Mouse (Mus musculus) liver, adult (tissue): ENCODE results near the gene Zscan4-ps2.
"Not testable (repeated sequence)": the region's sequence is repeated elsewhere in the genome, so short reads cannot be mapped to it uniquely, and the experiment has no call there.

ENCODE experiments used
- GATA4 ChIP-seq: IDR thresholded peaks from 2 replicates; pipeline ENCODE4 v1.6.1; 2014; ENCODE audit warnings: mild to moderate bottlenecking, low read length; ENCODE audit not compliant: insufficient replicate concordance

Gene Zscan4-ps2

GRCm38 (mm10) chr7:11514010-11514409 lies at the start of gene Zscan4-ps2:
Zscan4-ps2 (plus strand) TSS chr7:11514310.
- TF ChIP-seq GATA4, result not testable (repeated sequence)
